Mouse (Mus musculus) testis, adult 2 months (tissue): ENCODE results near the gene Epyc.

Experiments
- CTCF ChIP-seq: fragments of 200-500 bp; IDR thresholded peaks from 2 replicates; pipeline ENCODE4 v1.5.1; 2012; ENCODE audit warnings: low read depth, mild to moderate bottlenecking, inconsistent platforms, low read length, moderate library complexity; ENCODE audit not compliant: control insufficient read depth, insufficient read depth, insufficient replicate concordance
- POLR2A ChIP-seq: fragments of 200-500 bp; IDR thresholded peaks from 2 replicates; pipeline ENCODE4 v1.6.1; 2012; ENCODE audit warnings: low read depth, mild to moderate bottlenecking, inconsistent platforms, low read length, moderate library complexity; ENCODE audit not compliant: control insufficient read depth

GRCm38 (mm10) chr10:97659489-97659888 is 15.6 kb downstream of the Epyc start:
- TF ChIP-seq CTCF (no peak), POLR2A (no peak)
